Mouse (Mus musculus) neural tube, embryonic 10.5 days (tissue): ENCODE measurements around the gene Zbtb9.

ENCODE experiments used
- DNase-seq: peaks from one replicate; pipeline ENCODE4 v3.0.0-alpha.2; 2017; ENCODE audit warnings: low spot score; ENCODE audit errors: extremely low spot score

Gene Zbtb9

DNA sequence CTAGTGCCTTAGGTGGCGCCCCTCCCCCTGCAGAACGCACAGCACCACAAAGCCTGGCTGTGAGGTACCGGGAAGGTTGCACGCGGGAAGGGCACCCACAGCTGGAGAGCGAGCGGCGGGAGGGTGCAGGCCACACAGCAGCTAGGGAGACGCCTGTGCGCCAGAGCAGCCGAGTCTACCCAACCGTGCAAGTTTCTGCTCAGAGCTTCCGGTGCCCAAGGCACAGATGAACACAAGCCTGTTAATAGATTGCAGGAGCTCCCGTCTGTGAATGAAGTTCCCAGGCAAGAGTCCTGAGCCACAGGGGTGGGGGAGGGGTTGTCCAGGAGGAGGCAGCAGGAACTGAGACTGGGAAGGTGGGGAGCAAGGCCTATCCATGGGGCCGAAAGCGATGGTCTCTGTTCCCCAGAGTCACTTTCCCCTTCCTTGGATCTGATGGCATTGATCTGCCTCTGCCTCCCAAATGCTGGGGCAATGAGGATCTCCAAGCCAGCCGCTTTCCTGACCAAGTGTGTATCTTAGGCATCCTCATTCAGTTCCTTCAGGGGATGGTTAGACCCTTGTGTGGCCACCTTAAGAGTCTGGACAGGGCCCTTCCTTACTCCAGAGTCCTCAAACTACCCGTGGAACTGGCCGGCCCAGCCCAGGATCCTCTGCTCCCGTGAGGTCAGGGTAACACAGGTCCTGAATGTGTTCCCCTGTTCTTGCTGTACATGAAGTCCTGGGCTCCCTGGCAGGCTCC is 67.5 kb downstream of the Zbtb9 start:
- peak; percentile 57 for DNase-seq

- no peak for DNase-seq
These were observed 68.2 kb downstream of the Zbtb9 start for GRCm38 (mm10) chr17:27041046-27041786.

DNA sequence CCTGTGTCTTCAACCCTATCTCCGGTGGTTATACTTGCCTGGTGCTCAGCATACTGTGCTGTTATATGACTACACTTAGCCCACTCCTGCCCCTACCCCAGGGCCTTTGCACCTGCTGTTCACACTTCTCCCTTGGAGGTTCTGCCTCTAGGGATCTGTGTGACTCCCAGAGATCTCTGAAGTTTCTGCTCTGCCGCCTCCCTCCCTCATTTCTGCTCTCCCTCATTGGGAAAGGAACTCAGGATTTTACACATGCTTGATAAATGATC is 68.8 kb downstream of the Zbtb9 start:
- no peak for DNase-seq

DNA sequence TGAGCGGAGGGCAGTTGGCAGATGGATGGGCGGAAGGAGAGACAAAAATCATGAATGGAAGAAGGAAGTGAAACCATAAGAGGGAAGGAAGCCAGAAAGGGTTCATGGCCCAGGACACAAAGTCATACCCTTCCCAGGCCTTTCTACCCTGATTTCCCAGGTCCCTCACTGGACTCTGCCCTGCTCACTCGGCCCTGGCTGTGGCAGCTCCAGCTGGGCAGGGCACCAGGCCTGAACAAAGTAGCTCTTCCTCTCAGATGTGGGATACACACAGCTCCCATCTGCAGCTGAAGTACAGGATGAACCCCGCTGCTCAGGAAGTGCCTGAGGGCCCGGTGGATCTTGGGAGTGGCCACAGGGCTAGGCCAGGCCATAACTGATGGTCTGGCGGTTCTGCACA is 69.9 kb downstream of the Zbtb9 start:
- no peak for DNase-seq

DNA sequence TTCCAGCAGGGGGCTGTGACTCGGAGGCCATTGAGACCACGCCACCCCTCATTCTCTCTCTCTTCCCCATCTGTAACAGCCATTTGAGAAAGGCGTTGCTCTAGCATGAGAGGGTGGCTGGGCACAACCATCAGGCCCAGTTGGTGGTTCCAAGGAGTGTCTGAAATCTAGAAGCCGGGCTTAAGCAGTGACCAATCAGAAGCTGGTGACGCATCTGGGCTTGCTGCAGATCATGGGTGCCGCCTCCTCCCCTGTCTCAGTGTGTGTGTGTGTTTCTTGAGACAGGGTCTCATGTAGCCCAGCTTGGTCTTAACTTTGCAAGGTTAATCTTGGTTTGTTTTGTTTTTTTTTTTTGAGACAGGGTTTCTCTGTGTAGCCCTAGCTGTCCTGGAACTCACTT is 72.2 kb downstream of the Zbtb9 start:
- DNase-seq: no peak

GRCm38 (mm10) chr17:27047762-27048444 is 74.9 kb downstream of the Zbtb9 start:
- DNase-seq: no peak

GRCm38 (mm10) chr17:27048445-27049239 is 75.7 kb downstream of the Zbtb9 start:
- peak; percentile 46 for DNase-seq

DNA sequence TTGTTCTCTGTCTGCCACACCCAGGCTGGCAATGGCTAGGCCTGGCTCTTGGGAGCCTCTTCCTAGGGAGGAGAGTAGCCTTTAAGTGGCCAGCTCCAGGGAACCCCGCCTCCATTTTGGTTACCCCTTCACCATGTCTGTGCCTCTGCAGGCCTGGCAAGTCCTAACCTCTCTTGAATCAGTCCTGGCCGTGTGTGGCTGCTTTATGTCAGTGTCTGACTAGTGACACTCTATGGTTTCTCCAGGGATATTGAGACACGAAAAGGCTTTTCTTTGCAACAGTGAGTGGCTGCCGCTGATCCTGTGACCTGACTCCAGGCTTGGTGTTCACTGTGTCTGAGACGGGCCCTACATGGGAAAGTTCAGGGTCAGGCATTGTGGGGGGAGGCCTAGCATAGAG is 77.9 kb downstream of the Zbtb9 start:
- no peak for DNase-seq

- DNase-seq: peak; percentile 42
These were observed 78.5 kb downstream of the Zbtb9 start for GRCm38 (mm10) chr17:27051514-27051913.

DNA sequence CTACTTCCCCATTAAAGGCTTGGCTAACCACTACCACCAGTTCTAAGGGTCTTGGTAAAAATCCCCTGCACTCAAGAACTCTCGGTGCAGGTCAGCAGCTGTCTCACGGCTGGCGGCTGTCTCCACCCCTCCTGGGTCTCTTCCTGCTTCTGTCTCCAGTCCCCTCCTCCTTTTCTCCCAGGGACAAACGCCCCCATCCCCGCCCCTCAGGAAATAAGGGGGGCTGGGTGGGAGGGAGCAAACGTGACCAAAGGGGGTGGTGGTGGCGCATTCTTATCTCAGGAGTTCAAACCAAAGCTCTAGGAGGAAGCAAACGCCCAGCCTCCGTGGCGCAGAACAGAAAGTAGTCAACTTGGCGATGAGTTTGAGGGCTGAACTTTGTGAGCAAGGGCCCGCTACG is 83.2 kb downstream of the Zbtb9 start:
- peak; percentile 73 for DNase-seq

DNA sequence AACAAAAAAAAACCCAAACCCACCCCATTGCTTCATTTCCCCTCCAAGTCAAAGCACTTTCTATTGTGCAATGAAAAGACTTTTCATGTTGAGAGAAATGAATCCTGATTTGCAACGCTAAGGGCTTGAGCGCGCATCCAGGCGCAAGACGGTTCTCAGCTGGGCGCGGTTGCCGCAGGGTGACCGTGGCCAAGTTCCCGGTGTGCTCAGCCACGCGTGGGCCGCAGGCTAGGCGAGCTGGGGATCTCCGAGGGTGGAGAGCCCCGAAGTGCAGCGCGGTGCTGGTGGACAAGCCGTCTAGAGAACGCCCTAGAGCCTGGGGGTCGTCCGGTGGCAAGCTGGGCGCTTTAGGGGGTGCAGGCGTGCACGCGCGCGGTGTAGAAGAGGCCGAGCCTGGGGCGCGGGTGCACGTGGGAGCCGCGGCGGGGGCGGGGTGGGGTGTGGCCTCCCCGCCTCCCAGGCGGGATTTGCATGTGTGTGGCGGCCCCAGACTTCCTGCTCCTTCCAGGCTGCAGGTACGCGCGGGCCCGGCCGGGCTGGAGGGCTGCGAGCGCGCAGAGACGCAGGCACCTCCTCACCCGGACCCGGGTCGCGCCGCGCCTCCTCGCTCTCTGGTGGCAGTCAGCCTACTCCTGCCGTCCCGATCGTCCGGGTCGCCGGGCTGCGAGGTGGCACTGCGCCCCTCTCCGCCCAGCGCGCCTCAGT is 84.0 kb downstream of the Zbtb9 start, which contains the start of gene Itpr3:
Gene Itpr3, plus strand, starts transcription at position 493 of the 705 bp plus-strand sequence.
- peak; percentile 65 for DNase-seq

DNA sequence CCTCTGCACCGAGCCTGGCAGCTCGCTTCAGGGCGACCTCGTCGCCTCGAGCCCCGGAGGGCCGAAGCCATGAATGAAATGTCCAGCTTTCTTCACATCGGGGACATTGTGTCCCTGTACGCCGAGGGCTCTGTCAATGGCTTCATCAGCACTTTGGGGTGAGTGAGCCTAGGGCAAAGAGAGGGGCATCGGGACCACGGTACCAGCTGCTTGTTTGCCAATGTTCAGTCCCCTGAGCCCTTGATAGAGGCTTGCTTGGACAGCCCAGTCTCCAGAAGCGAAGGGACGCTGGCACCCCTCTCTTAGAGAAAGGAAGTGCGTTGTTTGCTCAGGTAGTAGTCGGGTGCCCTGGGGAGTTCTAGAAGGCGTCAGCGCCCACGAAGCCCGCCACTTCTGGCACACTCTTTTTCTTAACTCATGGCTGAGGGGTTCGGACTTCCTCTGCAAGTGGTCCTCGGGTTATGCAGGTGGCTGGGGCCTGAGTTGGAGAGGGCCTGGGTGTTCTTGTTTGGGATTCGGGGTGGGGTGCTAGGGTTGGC is 84.6 kb downstream of the Zbtb9 start:
- DNase-seq: no peak
